Mouse (Mus musculus): ENCODE measurements around the gene Xkr7. TPM values are rescaled to one million over a fixed set of nuclear protein-coding genes. Genes with fewer than 3 reads are reported as not detected.

Xkr7 gene
- polyA plus RNA-seq, 1 experiment from 2014 or later: not detected

- ATAC-seq (replicated peaks; ENCODE audit: low FRiP score, low TSS enrichment, low read depth) (no peak), DNase-seq (ENCODE audit: low spot score) (no peak)
- Histone ChIP-seq H3K4me1 (replicated peaks; ENCODE audit: control insufficient read depth, insufficient read depth, low read length) (no peaks in the 10 kb centered on the region), H3K9me3 (ENCODE audit: control insufficient read depth, low read length) (no peaks in the 10 kb centered on the region), H3K9ac (ENCODE audit: low read length) (no peak overlapping the region), H3K27me3 (replicated peaks; ENCODE audit: control insufficient read depth, insufficient read depth, low read length) (no peaks in the 10 kb centered on the region), H3K36me3 (ENCODE audit: control insufficient read depth, insufficient read depth, low read length) (no peaks in the 10 kb centered on the region), H3K4me2 (ENCODE audit: low read length) (no peak overlapping the region), H3K4me3 (ENCODE audit: low read depth, low read length) (no peak overlapping the region), H3K27ac (ENCODE audit: low read depth) (no peak overlapping the region)
- WGBS: 94% methylated on average over 4 of the region's 4 CpGs
These were observed 54.5 kb downstream of the Xkr7 start for GRCm38 (mm10) chr2:153086166-153086565.

GRCm38 (mm10) chr2:153087091-153087490 is 55.4 kb downstream of the Xkr7 start:
- ATAC-seq (replicated peaks; ENCODE audit: low FRiP score, low TSS enrichment, low read depth): no peak

GRCm38 (mm10) chr2:153089316-153089715 is 57.7 kb downstream of the Xkr7 start:
- no peak overlapping the region for H3K4me3 ChIP-seq (ENCODE audit: low read depth, low read length)
- H3K4me2 ChIP-seq (ENCODE audit: low read length): no peak overlapping the region
- 50% methylated on average over 2 of the region's 2 CpGs for WGBS
- no peak overlapping the region for H3K9ac ChIP-seq (ENCODE audit: low read length)
- ATAC-seq (replicated peaks; ENCODE audit: low FRiP score, low TSS enrichment, low read depth) (no peak), DNase-seq (ENCODE audit: low spot score) (no peak)
- no peaks in the 10 kb centered on the region for H3K36me3 ChIP-seq (ENCODE audit: control insufficient read depth, insufficient read depth, low read length)
- no peaks in the 10 kb centered on the region for H3K27me3 ChIP-seq (replicated peaks; ENCODE audit: control insufficient read depth, insufficient read depth, low read length)
- no peaks in the 10 kb centered on the region for H3K9me3 ChIP-seq (ENCODE audit: control insufficient read depth, low read length)
- no peaks in the 10 kb centered on the region for H3K4me1 ChIP-seq (replicated peaks; ENCODE audit: control insufficient read depth, insufficient read depth, low read length)
- H3K27ac ChIP-seq (ENCODE audit: low read depth): no peak overlapping the region

More at GRCm38 (mm10) chr2:153087091-153087490, 55.4 kb downstream of the Xkr7 start:
- H3K9me3 ChIP-seq (ENCODE audit: control insufficient read depth, low read length): no peaks in the 10 kb centered on the region
- H3K9ac ChIP-seq (ENCODE audit: low read length): no peak overlapping the region
- no peaks in the 10 kb centered on the region for H3K27me3 ChIP-seq (replicated peaks; ENCODE audit: control insufficient read depth, insufficient read depth, low read length)
- DNase-seq (ENCODE audit: low spot score): no peak
- no peak overlapping the region for H3K4me3 ChIP-seq (ENCODE audit: low read depth, low read length)
- no peaks in the 10 kb centered on the region for H3K36me3 ChIP-seq (ENCODE audit: control insufficient read depth, insufficient read depth, low read length)
- WGBS: 84% methylated on average over 10 of the region's 10 CpGs
- no peaks in the 10 kb centered on the region for H3K4me1 ChIP-seq (replicated peaks; ENCODE audit: control insufficient read depth, insufficient read depth, low read length)
- no peak overlapping the region for H3K4me2 ChIP-seq (ENCODE audit: low read length)
- H3K27ac ChIP-seq (ENCODE audit: low read depth): no peak overlapping the region

GRCm38 (mm10) chr2:153090551-153091165 is 59.0 kb downstream of the Xkr7 start:
- ATAC-seq (replicated peaks; ENCODE audit: low FRiP score, low TSS enrichment, low read depth): no peak
- H3K36me3 ChIP-seq (ENCODE audit: control insufficient read depth, insufficient read depth, low read length): no peaks in the 10 kb centered on the region

More at GRCm38 (mm10) chr2:153090551-153091165, 59.0 kb downstream of the Xkr7 start:
- no peak overlapping the region for H3K4me3 ChIP-seq (ENCODE audit: low read depth, low read length)
- no peak overlapping the region for H3K4me2 ChIP-seq (ENCODE audit: low read length)
- H3K4me1 ChIP-seq (replicated peaks; ENCODE audit: control insufficient read depth, insufficient read depth, low read length): no peaks in the 10 kb centered on the region
- H3K9ac ChIP-seq (ENCODE audit: low read length): no peak overlapping the region
- H3K27me3 ChIP-seq (replicated peaks; ENCODE audit: control insufficient read depth, insufficient read depth, low read length): no peaks in the 10 kb centered on the region
- no peak for DNase-seq (ENCODE audit: low spot score)
- H3K27ac ChIP-seq (ENCODE audit: low read depth): no peak overlapping the region
- H3K9me3 ChIP-seq (ENCODE audit: control insufficient read depth, low read length): no peaks in the 10 kb centered on the region
- WGBS: 32% methylated on average over 10 of the region's 10 CpGs

Other genes with a start within 250 kb of the Xkr7 start
- gene Bcl2l1, start 200.1 kb upstream of the Xkr7 start, polyA plus RNA-seq (2014; fragmentation: Nextera tagmentation; extraction: Ambion mirVana): 75.0 and 76.8 TPM in 2 replicates
- 88.3 and 95.4 TPM in 2 replicates for gene Tpx2, start 183.9 kb upstream of the Xkr7 start, polyA plus RNA-seq (2014; fragmentation: Nextera tagmentation; extraction: Ambion mirVana)
- gene Mylk2, start 120.5 kb upstream of the Xkr7 start, polyA plus RNA-seq (2014; fragmentation: Nextera tagmentation; extraction: Ambion mirVana): 0.09 TPM in 1 of 2 replicates, not detected in the other
- gene Foxs1, start 98.6 kb upstream of the Xkr7 start, polyA plus RNA-seq (2014; fragmentation: Nextera tagmentation; extraction: Ambion mirVana): 2.2 and 2.5 TPM in 2 replicates
- 0.09 and 0.11 TPM in 2 replicates for gene Dusp15, start 80.2 kb upstream of the Xkr7 start, polyA plus RNA-seq (2014; fragmentation: Nextera tagmentation; extraction: Ambion mirVana)
- 0.26 and 0.35 TPM in 2 replicates for gene Ttll9, start 69.4 kb upstream of the Xkr7 start, polyA plus RNA-seq (2014; fragmentation: Nextera tagmentation; extraction: Ambion mirVana)
- gene Pdrg1, start 16.4 kb upstream of the Xkr7 start, polyA plus RNA-seq (2014; fragmentation: Nextera tagmentation; extraction: Ambion mirVana): 53.9 and 59.6 TPM in 2 replicates
- 1.4 and 2.4 TPM in 2 replicates for gene Ccm2l, start 34.1 kb downstream of the Xkr7 start, polyA plus RNA-seq (2014; fragmentation: Nextera tagmentation; extraction: Ambion mirVana)
- gene Hck, start 76.6 kb downstream of the Xkr7 start, polyA plus RNA-seq (2014; fragmentation: Nextera tagmentation; extraction: Ambion mirVana): 4.5 and 4.7 TPM in 2 replicates
- 86.8 and 93.7 TPM in 2 replicates for gene Tm9sf4, start 129.5 kb downstream of the Xkr7 start, polyA plus RNA-seq (2014; fragmentation: Nextera tagmentation; extraction: Ambion mirVana)
- 9.6 and 11.3 TPM in 2 replicates for gene Tspyl3, start 193.6 kb downstream of the Xkr7 start, polyA plus RNA-seq (2014; fragmentation: Nextera tagmentation; extraction: Ambion mirVana)
- gene Plagl2, start 209.6 kb downstream of the Xkr7 start, polyA plus RNA-seq (2014; fragmentation: Nextera tagmentation; extraction: Ambion mirVana): 45.1 and 49.2 TPM in 2 replicates
- gene Pofut1, start 209.7 kb downstream of the Xkr7 start, polyA plus RNA-seq (2014; fragmentation: Nextera tagmentation; extraction: Ambion mirVana): 14.1 and 15.1 TPM in 2 replicates

Data from intestine, embryonic 14.5 days (tissue).